Mouse (Mus musculus): ENCODE data around the gene Serping1. TPM values are rescaled to one million over a fixed set of nuclear protein-coding genes. Genes with fewer than 3 reads are reported as not detected.
"Not testable (repeated sequence)": the region's sequence is repeated elsewhere in the genome, so short reads cannot be mapped to it uniquely, and the experiment has no call there.

The Serping1 gene
- polyA plus RNA-seq, 1 experiment = 29.7 TPM

DNA sequence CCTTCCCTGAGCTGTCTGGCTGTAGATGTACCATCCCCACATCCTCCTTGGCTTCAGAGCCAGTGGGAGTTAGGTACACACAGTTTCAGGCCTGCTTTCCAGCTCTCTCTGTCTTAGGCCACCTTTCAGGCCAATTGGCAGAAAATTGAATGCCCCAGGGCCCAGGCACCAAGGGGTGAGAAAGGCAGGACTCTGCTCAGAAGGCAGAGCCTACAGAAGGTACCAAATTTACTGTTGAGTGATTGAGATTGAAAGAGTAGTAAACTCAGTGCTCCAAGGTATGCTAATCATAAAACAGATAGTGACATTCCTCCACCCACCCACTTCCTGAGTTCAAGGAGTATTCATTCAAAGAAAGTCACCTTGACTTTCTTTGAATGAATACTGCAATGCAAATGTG is 34.1 kb upstream of the Serping1 start:
- TF ChIP-seq CTCF (IDR thresholded peaks at IDR 0.05; ENCODE audit: control insufficient read depth, insufficient read depth, low read length) (no peak), POLR2A (IDR thresholded peaks at IDR 0.05; ENCODE audit: borderline replicate concordance, control insufficient read depth, low read depth, low read length) (no peak)

DNA sequence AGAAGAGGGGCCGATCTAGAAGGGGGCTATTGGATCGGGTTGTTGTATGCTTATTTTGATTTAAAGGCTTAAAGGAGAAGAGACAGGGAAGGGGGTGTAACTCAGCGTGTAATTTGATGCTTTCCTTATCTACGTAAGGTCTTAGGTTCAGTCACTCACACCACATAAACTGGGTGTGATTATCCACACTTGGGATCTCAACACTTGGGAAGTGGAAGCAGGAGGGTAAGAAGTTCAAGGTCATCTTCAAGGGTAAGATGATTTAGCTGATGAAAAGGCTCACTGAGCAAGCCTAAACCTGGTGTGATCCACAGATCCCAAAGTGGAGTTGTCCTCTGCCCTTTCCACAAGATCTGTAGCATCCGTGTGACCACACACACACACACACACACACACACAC is 31.3 kb upstream of the Serping1 start:
- H3K4me1 ChIP-seq (ENCODE audit: control insufficient read depth, insufficient read depth, low read length) = peaks cover 8% of the 10 kb centered on the region
- TF ChIP-seq CTCF (IDR thresholded peaks at IDR 0.05; ENCODE audit: control insufficient read depth, insufficient read depth, low read length) = no peak
- no peak for TF ChIP-seq POLR2A (IDR thresholded peaks at IDR 0.05; ENCODE audit: borderline replicate concordance, control insufficient read depth, low read depth, low read length)
- H3K27ac ChIP-seq (ENCODE audit: control insufficient read depth, insufficient read depth, low read depth, low read length, poor library complexity) = no peak overlapping the region
- no peak overlapping the region for H3K4me3 ChIP-seq (replicated peaks; ENCODE audit: control insufficient read depth, low read depth, low read length)
- WGBS = 87% methylated on average over 5 of the region's 5 CpGs

More for the DNA sequence above, 34.1 kb upstream of the Serping1 start:
- peaks cover 4% of the 10 kb centered on the region for H3K4me1 ChIP-seq (ENCODE audit: control insufficient read depth, insufficient read depth, low read length)
- no peak overlapping the region for H3K4me3 ChIP-seq (replicated peaks; ENCODE audit: control insufficient read depth, low read depth, low read length)
- no peak overlapping the region for H3K27ac ChIP-seq (ENCODE audit: control insufficient read depth, insufficient read depth, low read depth, low read length, poor library complexity)

GRCm38 (mm10) chr2:84803963-84804362 is 28.7 kb upstream of the Serping1 start:
- 61% methylated on average over 7 of the region's 7 CpGs for whole genome bisulfite sequencing
- Histone ChIP-seq H3K4me3 (replicated peaks; ENCODE audit: control insufficient read depth, low read depth, low read length) (no peak overlapping the region), H3K27ac (ENCODE audit: control insufficient read depth, insufficient read depth, low read depth, low read length, poor library complexity) (0 out of 2 replicates have a peak overlapping the region, but pooled peaks have one; percentile 10), H3K4me1 (ENCODE audit: control insufficient read depth, insufficient read depth, low read length) (peaks cover 5% of the 10 kb centered on the region; the same call in 1 of the 2 replicates)
- no peak for TF ChIP-seq POLR2A (IDR thresholded peaks at IDR 0.05; ENCODE audit: borderline replicate concordance, control insufficient read depth, low read depth, low read length)

- not testable (repeated sequence) for H3K4me1 ChIP-seq (ENCODE audit: control insufficient read depth, insufficient read depth, low read length); H3K4me3 ChIP-seq (replicated peaks; ENCODE audit: control insufficient read depth, low read depth, low read length); H3K27ac ChIP-seq (ENCODE audit: control insufficient read depth, insufficient read depth, low read depth, low read length, poor library complexity)
- whole genome bisulfite sequencing = 79% methylated on average over 5 of the region's 5 CpGs
Measured at GRCm38 (mm10) chr2:84801223-84801622, 26.0 kb upstream of the Serping1 start.

DNA sequence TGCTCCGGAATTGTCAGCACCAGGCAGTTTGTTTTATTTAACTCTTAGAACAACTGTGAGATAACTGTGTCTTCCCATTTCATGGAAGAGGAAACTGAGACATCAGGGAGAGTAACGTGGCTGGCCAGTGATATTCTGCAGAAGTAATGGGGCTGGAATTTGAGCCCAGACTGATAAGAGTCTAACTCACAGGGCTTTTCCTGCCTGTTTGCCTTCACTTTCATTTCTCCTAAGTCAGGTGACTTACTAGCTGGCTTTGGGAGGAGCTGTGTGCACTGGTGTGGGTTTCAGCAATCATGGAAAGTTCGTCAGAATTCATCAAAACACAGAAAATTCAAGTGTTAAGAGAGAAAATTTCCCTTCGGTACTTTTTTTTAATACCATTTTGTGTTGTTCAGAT is 25.1 kb upstream of the Serping1 start:
- 35% methylated on average over 4 of the region's 4 CpGs for WGBS
- Histone ChIP-seq H3K4me3 (replicated peaks; ENCODE audit: control insufficient read depth, low read depth, low read length) (peak overlapping the region; percentile 53), H3K27ac (ENCODE audit: control insufficient read depth, insufficient read depth, low read depth, low read length, poor library complexity) (no peak overlapping the region), H3K4me1 (ENCODE audit: control insufficient read depth, insufficient read depth, low read length) (peaks cover 4% of the 10 kb centered on the region; the same call in 1 of the 2 replicates)
- TF ChIP-seq POLR2A (IDR thresholded peaks at IDR 0.05; ENCODE audit: borderline replicate concordance, control insufficient read depth, low read depth, low read length) = no peak
- TF ChIP-seq CTCF (IDR thresholded peaks at IDR 0.05; ENCODE audit: control insufficient read depth, insufficient read depth, low read length) = no peak

DNA sequence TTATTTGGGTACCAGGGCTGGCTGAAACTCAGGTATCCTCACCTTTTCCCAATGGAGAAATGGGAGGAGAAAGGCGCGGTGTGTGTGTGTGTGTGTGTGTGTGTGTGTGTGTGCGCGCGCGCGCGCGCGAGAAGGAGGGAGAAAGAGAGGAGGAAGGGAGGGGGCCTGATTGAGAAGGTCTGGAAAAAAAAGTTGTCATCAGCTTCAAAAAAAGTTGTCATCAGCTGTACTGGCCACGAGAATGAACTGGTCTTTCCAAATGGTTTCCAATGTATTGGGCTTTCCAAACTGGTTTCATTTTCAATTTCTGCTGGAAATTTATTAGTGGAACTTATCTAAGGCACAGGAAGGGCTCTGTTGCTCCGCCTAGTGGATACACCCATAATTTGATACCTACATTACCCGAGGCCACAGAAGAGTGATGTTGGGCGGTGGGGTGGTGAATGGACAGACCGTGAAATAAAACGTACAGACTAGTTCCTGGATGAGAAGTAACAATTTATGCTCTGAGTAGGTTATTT is 23.9 kb upstream of the Serping1 start:
- Histone ChIP-seq H3K27ac (ENCODE audit: control insufficient read depth, insufficient read depth, low read depth, low read length, poor library complexity) (peak overlapping the region; percentile 83), H3K4me3 (replicated peaks; ENCODE audit: control insufficient read depth, low read depth, low read length) (peak overlapping the region; percentile 90), H3K4me1 (ENCODE audit: control insufficient read depth, insufficient read depth, low read length) (peaks cover 4% of the 10 kb centered on the region; the same call in 1 of the 2 replicates)
- TF ChIP-seq POLR2A (IDR thresholded peaks at IDR 0.05; ENCODE audit: borderline replicate concordance, control insufficient read depth, low read depth, low read length) = no peak
- peak; percentile 48 for TF ChIP-seq CTCF (IDR thresholded peaks at IDR 0.05; ENCODE audit: control insufficient read depth, insufficient read depth, low read length)
- 2% methylated on average over 16 of the region's 16 CpGs for WGBS

DNA sequence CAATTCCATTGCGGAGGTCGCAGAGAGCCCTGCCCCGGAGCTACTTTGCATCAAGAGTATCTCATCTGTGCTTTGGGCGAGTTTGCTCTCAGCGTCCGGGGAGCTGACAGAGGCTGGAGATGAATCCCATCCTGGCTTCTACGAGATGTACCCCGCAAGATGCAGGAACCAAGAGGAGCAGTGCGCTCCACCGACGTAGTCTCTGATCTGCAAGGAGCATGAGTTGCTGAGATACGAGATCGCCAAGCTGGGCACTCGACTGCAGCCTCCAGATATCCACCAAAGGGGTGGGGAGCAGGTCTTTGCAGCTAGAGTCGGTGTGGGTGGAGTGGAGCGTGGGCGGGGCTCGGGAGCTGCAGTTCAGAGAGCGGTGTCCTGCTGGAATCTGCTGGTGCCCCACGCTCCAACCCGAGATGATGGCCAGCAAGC is 23.3 kb upstream of the Serping1 start, which contains the start of gene Ube2l6:
Gene Ube2l6 (plus strand): TSS at position 336 of the 429 bp plus-strand sequence.
- Histone ChIP-seq H3K4me3 (replicated peaks; ENCODE audit: control insufficient read depth, low read depth, low read length) (peak within 1 kb of the TSS; percentile 90), H3K4me1 (ENCODE audit: control insufficient read depth, insufficient read depth, low read length) (peaks cover 2% of the 10 kb centered on the region; the same call in 1 of the 2 replicates), H3K27ac (ENCODE audit: control insufficient read depth, insufficient read depth, low read depth, low read length, poor library complexity) (peak within 1 kb of the TSS; percentile 83)
- whole genome bisulfite sequencing = 1% methylated on average over 21 of the region's 21 CpGs
- TF ChIP-seq CTCF (IDR thresholded peaks at IDR 0.05; ENCODE audit: control insufficient read depth, insufficient read depth, low read length) = no peak
- peak; percentile 84; the same call in 1 of the 2 replicates for TF ChIP-seq POLR2A (IDR thresholded peaks at IDR 0.05; ENCODE audit: borderline replicate concordance, control insufficient read depth, low read depth, low read length)

DNA sequence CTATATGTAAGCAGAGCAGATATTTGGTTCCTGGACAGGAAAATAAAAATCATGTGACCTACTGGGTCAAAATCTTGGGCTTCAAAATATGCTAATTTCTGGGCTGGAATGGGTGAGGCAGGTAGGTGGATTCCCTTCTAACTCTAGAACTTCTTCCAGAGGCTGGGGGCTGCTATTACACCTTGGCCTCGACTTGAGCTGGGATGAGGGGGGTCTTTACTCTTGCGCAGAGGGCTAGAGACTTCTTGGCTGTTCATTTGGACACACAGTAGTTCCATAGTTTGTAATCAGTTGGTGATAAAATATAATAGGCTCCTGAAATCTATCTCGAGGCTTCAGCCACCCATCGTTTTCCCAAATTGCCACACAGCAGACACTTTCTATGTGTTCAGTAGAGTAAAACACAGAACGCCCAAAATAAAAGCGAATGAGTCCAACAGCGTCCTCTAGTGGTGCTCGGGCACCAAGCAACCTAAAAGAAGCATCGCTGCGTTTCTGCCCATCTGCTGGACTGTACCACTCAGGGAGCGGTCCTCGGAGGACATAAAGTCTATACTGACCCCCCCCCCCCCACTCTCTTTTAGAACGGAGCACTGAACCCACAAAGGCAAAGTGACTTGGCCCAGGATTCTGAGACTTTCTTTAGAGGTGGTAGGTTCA is 22.7 kb upstream of the Serping1 start:
- Histone ChIP-seq H3K4me1 (ENCODE audit: control insufficient read depth, insufficient read depth, low read length) (0 out of 2 replicates have a peak, but pooled peaks cover 1% of the 10 kb centered on the region), H3K4me3 (replicated peaks; ENCODE audit: control insufficient read depth, low read depth, low read length) (peak overlapping the region; percentile 90), H3K27ac (ENCODE audit: control insufficient read depth, insufficient read depth, low read depth, low read length, poor library complexity) (peak overlapping the region; percentile 83)
- 9% methylated on average over 13 of the region's 13 CpGs for WGBS
- TF ChIP-seq CTCF (IDR thresholded peaks at IDR 0.05; ENCODE audit: control insufficient read depth, insufficient read depth, low read length) (peak; percentile 83), POLR2A (IDR thresholded peaks at IDR 0.05; ENCODE audit: borderline replicate concordance, control insufficient read depth, low read depth, low read length) (no peak)

Measured in bone marrow, adult 2 months (tissue).